Mouse (Mus musculus) gastrocnemius, postnatal 25 days (tissue): ENCODE measurements at regions not wholly inside any gene's neighbourhood (a gene's known extent, or its start where the extent isn't known, plus 50 kb on each side); places are given as distances from the start of the nearest gene placed in this dataset.

Experiments
- DNase-seq: peaks from one replicate; pipeline ENCODE4 v3.0.0; 2022

DNA sequence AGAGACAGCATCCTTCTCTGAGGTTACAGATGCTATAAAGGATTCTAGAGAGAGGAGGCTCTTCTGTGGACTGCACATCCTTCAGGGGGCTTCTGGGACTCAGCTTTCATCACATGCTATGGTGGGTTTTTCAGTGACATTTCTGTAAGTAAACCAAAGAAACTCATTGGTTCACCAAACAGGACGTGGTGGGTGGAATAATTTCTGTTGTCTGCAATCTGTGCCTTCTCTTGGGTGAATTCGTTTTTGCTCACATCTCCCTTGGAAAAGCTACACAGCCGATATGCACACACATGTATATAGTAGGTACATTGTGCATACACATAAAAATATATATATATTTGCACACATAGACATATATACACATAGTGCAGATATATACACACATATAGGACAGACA lies 110.2 kb downstream of the Chst1 start:
- DNase-seq, result no peak

DNA sequence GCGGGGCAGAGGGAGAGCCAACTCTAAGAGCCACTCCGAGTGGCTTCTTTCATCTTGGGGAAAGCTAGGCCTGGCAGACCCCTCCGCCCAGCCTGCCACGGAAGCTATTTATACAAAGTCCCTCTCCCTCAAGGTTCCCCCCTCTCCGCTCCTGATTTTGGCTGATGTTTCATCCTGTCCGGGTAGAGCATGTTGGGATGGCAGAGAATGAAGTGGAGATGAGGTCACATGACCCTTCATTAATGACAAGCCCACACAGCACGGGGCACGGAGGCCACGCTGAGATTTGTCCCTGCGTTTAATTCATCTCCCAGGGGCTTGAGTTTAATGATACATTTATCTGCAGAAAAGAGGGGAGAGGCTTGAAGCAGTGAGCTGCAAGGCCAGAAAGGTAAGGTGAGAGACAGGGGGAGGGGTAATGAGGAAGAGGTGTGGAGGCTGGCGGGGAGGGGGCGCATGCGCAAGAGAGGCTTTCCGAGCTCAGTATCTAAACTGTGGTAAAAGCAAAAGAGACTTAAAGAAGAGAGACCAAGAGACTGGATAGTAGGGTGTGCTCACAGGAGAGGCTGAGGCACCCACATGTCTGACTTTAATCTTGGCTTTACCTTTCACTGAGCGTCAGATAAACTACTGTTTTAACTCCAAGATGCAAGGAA lies 111.7 kb downstream of the Chst1 start:
- no peak for DNase-seq

GRCm38 (mm10) chr2:92712266-92713144 lies 113.0 kb downstream of the Chst1 start:
- no peak for DNase-seq

- DNase-seq, result no peak
These were observed 118.2 kb downstream of the Chst1 start for GRCm38 (mm10) chr2:92717706-92718105.

GRCm38 (mm10) chr2:92721951-92722350 lies 122.4 kb downstream of the Chst1 start:
- DNase-seq, result no peak

DNA sequence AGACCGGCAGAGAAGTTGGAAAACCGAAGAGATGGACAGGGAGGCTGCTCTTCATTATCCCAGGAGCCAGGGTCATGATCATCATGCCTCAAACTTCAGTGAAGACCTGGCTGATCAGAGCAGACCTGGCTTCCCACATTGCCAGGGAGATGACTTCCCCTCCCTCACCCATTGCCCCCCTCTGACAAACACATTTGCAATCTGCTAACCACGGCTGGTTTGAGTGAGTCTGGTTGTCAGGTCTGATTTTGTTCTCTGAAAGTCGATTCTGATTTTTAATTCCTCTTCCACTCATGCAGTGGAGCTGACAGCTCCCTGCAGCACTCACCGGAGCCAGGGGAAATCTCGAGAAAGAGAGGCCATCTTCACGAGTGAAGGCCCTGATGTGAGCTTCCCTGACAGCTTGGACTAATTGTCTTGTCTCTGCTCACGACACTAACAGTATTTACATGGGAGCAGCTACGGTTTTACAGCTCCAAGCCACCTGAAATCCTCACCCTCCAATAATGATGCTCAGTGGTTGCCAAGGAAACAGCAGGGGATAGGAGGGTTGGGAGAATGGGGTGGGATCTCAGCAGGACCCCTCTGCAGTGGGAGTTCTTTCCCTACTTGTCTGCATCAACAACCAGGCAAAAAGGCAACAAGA lies 124.2 kb downstream of the Chst1 start:
- DNase-seq, result no peak

GRCm38 (mm10) chr2:92726640-92727039 lies 127.1 kb downstream of the Chst1 start:
- no peak for DNase-seq

DNA sequence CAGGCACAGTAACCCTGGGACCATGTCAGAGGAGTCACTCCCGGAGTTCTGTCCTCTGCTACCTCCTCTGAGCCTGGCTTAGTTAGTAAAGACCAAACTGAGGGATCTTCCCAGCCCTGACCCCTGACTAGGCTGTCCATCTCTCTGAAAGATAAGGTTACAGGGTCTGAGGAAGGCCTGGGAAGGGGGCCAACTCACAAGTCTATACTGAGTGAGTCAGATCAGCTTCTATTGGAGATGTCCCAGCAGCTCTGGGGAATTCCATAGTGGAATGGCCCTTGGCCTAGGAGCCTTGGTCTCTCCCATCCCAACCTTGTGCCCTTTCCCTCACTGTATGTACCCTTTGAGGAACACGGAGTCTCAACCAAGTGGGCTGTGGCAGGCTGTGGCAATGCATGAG lies 127.7 kb downstream of the Chst1 start:
- DNase-seq, result no peak

DNA sequence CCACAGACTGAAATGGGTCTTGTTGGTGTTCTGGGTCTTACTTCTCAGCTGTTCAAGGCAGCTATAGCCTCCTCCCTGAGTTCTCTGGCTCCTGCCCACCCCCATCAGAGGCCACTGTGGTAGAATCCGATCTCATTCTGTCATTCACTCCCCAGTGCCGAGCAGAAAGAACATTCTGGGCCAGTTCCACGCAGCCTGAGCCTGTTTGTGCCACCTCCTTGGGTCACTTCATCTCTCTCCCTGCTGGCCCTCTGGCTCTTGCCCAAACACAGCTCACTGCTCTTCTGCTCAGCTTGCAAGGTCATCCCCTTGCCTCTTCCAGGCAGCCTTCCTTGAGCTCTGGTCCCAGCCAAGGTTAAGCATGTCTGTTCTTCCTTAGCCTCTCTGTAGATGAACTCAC lies 128.9 kb downstream of the Chst1 start:
- DNase-seq, result no peak

DNA sequence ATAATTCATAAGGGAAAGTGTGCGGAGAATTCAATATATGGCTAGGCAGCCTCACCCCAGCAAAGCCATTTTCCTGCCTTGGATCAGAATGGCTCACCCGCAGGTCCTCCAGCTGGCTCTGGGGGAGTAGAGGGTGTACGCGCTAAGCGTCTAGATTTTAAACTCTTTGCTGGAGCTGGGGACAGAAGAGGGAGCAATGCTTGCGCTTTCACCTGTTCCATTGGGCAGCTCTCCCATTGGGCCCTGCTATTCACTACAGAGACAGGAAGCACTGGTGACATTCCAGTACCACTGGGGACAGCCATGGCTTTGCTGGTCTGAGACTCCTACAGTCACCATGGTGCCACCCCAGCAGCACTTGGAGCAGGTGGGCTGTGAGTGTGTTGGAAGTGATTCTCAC lies 130.9 kb downstream of the Chst1 start:
- no peak for DNase-seq

GRCm38 (mm10) chr2:92733403-92733802 lies 133.9 kb downstream of the Chst1 start:
- no peak for DNase-seq

DNA sequence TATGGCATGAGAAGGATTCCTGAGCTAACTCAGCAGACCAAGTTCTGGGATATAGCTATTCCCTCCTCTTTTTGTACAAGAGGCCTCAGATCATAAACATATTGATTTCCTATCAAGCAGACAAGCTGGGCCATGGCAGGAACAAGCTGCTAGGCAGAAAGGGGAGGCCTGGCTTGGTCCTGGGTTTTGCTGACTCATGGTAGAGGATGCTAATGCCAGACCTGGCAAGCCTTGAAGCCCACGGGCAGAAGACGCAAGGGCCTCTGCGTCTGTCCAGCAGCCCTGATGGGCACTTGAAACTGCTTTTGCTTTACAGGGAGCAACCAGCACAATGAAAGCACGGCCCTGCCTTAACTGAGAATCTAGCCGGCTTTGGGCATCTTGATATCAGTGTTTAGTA lies 136.3 kb downstream of the Chst1 start:
- no peak for DNase-seq

DNA sequence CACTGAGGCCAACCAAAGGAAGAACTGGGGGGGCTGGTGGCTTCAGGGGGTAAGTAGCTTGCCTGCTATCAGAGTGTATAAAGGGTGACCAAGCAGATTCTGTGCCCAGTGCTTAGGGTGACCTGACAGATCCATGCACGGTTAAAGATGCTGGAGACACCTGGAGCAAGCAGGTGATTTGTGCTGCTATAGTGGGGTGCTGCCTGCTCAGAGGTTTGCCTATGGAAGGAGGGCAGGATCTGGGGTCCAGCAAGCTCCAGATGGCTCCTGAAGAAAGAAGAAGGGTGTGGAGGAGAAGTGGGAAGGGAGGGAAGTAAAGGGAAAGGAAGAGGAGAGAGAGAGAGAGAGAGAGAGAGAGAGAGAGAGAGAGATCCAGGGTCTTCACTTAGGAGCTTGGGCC lies 137.8 kb downstream of the Chst1 start:
- no peak for DNase-seq

DNA sequence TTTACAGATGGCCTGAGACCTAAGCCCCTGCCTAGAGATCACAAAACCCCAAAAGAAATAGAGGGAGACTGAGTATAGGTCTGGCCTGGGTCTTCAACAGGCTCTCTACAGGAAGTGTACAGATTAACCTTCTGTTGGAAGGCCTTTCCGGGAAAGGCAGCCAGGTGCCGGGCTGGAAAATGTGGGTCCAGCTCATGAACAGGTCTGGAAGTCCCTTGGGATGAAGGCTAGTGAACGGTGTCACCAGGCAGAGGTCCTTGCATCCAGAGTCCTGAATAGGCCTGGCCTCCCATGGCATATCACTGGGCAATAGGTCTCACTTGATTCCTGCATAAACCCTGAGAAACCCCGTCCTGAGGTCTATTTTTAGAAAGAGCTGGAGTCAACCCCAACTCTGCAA lies 140.1 kb downstream of the Chst1 start:
- DNase-seq, result no peak

- DNase-seq, result no peak
These were observed 141.3 kb downstream of the Chst1 start for GRCm38 (mm10) chr2:92740776-92741295.

- peak; percentile 85 for DNase-seq
These were observed 142.5 kb downstream of the Chst1 start for GRCm38 (mm10) chr2:92742025-92742424.

GRCm38 (mm10) chr2:92742671-92743070 lies 143.2 kb downstream of the Chst1 start:
- DNase-seq, result no peak

DNA sequence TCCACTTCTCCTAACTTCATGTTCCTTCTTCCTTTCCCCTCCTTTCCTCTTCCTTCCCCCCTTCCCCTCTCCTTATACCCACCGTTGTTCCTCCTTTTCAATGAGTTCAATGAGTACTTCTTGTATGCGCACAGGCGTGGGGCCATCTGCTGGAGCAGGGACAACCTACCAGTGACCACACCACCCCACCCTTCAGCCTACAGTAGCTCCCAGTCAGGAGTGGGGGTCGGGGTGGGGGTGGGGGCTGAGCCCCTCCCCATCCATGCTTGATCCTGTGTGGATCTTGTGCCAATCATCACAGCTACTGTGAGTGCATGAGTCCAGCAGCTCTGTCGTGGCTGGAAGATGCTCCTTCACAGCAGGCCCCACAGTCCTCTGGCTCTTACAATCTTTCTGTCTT lies 143.6 kb downstream of the Chst1 start:
- no peak for DNase-seq

GRCm38 (mm10) chr2:92743911-92744310 lies 144.4 kb downstream of the Chst1 start:
- DNase-seq, result no peak

DNA sequence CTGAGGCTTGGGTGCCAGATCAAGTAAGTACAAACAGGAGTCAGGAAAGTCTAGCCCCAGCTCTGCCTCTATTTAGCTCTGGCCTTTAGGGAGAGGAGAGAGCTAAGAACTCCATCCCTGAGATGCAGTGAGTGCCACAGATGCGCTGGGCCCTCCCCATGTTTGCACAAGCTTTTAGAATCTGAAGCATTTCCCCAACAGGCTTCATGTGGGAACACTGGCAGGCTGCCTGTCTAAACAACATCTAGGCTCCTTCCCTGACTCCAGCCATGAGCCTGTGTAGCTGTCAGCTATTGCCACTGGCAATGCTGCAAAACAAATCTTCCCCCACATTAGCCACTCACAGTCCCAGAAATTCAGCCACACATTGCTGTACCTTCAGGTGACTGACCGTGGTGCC lies 147.9 kb downstream of the Chst1 start:
- DNase-seq, result no peak

DNA sequence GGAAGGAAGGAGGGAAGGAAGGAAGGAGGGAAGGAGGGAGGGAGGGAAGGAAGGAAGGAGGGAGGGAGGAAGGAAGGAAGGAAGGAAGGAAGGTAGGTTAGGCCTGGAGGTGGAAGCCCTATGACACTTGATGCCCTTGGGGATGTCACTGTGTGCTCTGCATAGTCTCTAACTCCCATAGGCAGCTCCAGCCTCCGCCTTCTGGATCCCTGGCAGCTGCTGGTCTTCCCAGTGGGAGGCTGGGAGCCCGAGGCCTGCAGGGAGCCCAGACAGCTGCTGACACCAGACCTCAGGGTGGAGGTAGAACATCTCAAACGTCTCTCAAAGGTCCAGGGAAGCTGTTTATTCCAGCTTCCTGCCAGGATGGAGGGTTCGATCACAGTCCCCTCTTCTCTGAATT lies 150.6 kb downstream of the Chst1 start:
- DNase-seq, result no peak

- DNase-seq, result no peak
These were observed 151.2 kb downstream of the Chst1 start for GRCm38 (mm10) chr2:92750672-92751071.

GRCm38 (mm10) chr2:92751256-92751655 lies 151.7 kb downstream of the Chst1 start:
- DNase-seq, result no peak
